Mouse (Mus musculus) hindbrain, embryonic 13.5 days (tissue): ENCODE results near the gene Hmcn1. TPM values are rescaled to one million over a fixed set of nuclear protein-coding genes. Genes with fewer than 3 reads are reported as not detected.

Experiments
- ATAC-seq: fragments of 200-750 bp; cut with Nextera tagmentation; 2 replicates; pipeline ENCODE4 v1.8.0; 2017; ENCODE audit warnings: moderate TSS enrichment; ENCODE audit not compliant: low FRiP score
- H3K27ac ChIP-seq: fragments of 300-500 bp; sonication (generic); 2 replicates; pipeline ENCODE4 v1.5.1; 2015; ENCODE audit warnings: inconsistent platforms, mild to moderate bottlenecking, moderate library complexity
- H3K27me3 ChIP-seq: fragments of 300-500 bp; sonication (generic); 2 replicates; pipeline ENCODE4 v1.6.1; 2015; ENCODE audit warnings: mild to moderate bottlenecking, inconsistent platforms
- H3K36me3 ChIP-seq: fragments of 300-500 bp; sonication (generic); 2 replicates; pipeline ENCODE4 v1.6.1; 2015; ENCODE audit warnings: mild to moderate bottlenecking, inconsistent platforms
- H3K4me1 ChIP-seq: fragments of 300-500 bp; sonication (generic); replicated peaks from 2 replicates; pipeline ENCODE4 v1.6.1; 2015; ENCODE audit warnings: inconsistent platforms
- H3K4me2 ChIP-seq: fragments of 300-500 bp; sonication (generic); 2 replicates; pipeline ENCODE4 v1.6.1; 2015; ENCODE audit warnings: inconsistent platforms, mild to moderate bottlenecking, moderate library complexity
- H3K4me3 ChIP-seq: fragments of 300-500 bp; sonication (generic); 2 replicates; pipeline ENCODE4 v1.5.1; 2015; ENCODE audit warnings: mild to moderate bottlenecking, inconsistent platforms
- H3K9ac ChIP-seq: fragments of 300-500 bp; sonication (generic); 2 replicates; pipeline ENCODE4 v1.6.1; 2015; ENCODE audit warnings: mild to moderate bottlenecking, inconsistent platforms
- H3K9me3 ChIP-seq: fragments of 300-500 bp; sonication (generic); 2 replicates; pipeline ENCODE4 v1.6.1; 2016; ENCODE audit warnings: inconsistent platforms
- WGBS: fragments of 180-500 bp; shearing (Covaris S2); methylation state at CpG from one replicate; pipeline ENCODE4 v1.1.7; 2015; 5-methylcytosine and 5-hydroxymethylcytosine counted together
- polyA plus RNA-seq: library from polyadenylated mRNA; unstranded; fragments of >200 nt; fragmentation: Nextera tagmentation; extraction: Ambion mirVana; gene quantifications from 2 replicates; pipeline ENCODE4 v1.2.1, GENCODE M21; 2015

The Hmcn1 gene
- polyA plus RNA-seq, 1 experiment from 2014 or later = 2.6 TPM

- no peak overlapping the region for H3K27ac ChIP-seq
- H3K4me2 ChIP-seq = no peak overlapping the region
- WGBS = 81% methylated on average over 12 of the region's 12 CpGs
- no peaks in the 10 kb centered on the region for H3K9me3 ChIP-seq
- H3K4me3 ChIP-seq = no peak overlapping the region
- no peak for ATAC-seq
- H3K9ac ChIP-seq = no peak overlapping the region
- H3K36me3 ChIP-seq = no peaks in the 10 kb centered on the region
- no peaks in the 10 kb centered on the region for H3K27me3 ChIP-seq
- 0 out of 2 replicates have a peak, but pooled peaks cover 2% of the 10 kb centered on the region for H3K4me1 ChIP-seq
Measured at GRCm38 (mm10) chr1:150802642-150803041, 190.6 kb downstream of the Hmcn1 start.

- no peaks in the 10 kb centered on the region for H3K36me3 ChIP-seq
- H3K27me3 ChIP-seq = no peaks in the 10 kb centered on the region
- no peak for ATAC-seq
- H3K9ac ChIP-seq = no peak overlapping the region
- H3K4me1 ChIP-seq = no peaks in the 10 kb centered on the region
- WGBS = 88% methylated on average over 8 of the region's 8 CpGs
- H3K9me3 ChIP-seq = no peaks in the 10 kb centered on the region
- no peak overlapping the region for H3K27ac ChIP-seq
- H3K4me3 ChIP-seq = no peak overlapping the region
- no peak overlapping the region for H3K4me2 ChIP-seq
Measured at GRCm38 (mm10) chr1:150800611-150801263, 192.5 kb downstream of the Hmcn1 start.

GRCm38 (mm10) chr1:150798651-150799050 is 194.6 kb downstream of the Hmcn1 start:
- no peak overlapping the region for H3K4me2 ChIP-seq
- no peak overlapping the region for H3K9ac ChIP-seq
- WGBS = 92% methylated on average over 5 of the region's 5 CpGs
- H3K9me3 ChIP-seq = no peaks in the 10 kb centered on the region
- no peak overlapping the region for H3K27ac ChIP-seq
- no peak overlapping the region for H3K4me3 ChIP-seq
- no peaks in the 10 kb centered on the region for H3K27me3 ChIP-seq
- no peaks in the 10 kb centered on the region for H3K36me3 ChIP-seq
- ATAC-seq = no peak
- H3K4me1 ChIP-seq = no peaks in the 10 kb centered on the region

GRCm38 (mm10) chr1:150786746-150787145 is 206.5 kb downstream of the Hmcn1 start:
- H3K4me1 ChIP-seq = no peaks in the 10 kb centered on the region
- no peaks in the 10 kb centered on the region for H3K36me3 ChIP-seq
- no peak overlapping the region for H3K4me2 ChIP-seq
- no peak for ATAC-seq
- H3K27me3 ChIP-seq = no peaks in the 10 kb centered on the region
- no peaks in the 10 kb centered on the region for H3K9me3 ChIP-seq
- 84% methylated on average over 6 of the region's 6 CpGs for WGBS
- H3K9ac ChIP-seq = no peak overlapping the region
- H3K4me3 ChIP-seq = no peak overlapping the region
- no peak overlapping the region for H3K27ac ChIP-seq

GRCm38 (mm10) chr1:150783070-150783842 is 210.0 kb downstream of the Hmcn1 start:
- no peaks in the 10 kb centered on the region for H3K4me1 ChIP-seq
- 78% methylated on average over 15 of the region's 15 CpGs for WGBS
- no peak overlapping the region for H3K4me2 ChIP-seq
- H3K9ac ChIP-seq = peak overlapping the region; percentile 39; the same call in 1 of the 2 replicates
- no peak overlapping the region for H3K4me3 ChIP-seq
- H3K27ac ChIP-seq = no peak overlapping the region
- no peaks in the 10 kb centered on the region for H3K36me3 ChIP-seq
- no peaks in the 10 kb centered on the region for H3K27me3 ChIP-seq
- ATAC-seq = no peak
- H3K9me3 ChIP-seq = no peaks in the 10 kb centered on the region

- no peak overlapping the region for H3K27ac ChIP-seq
- H3K27me3 ChIP-seq = no peaks in the 10 kb centered on the region
- 27% methylated on average over 2 of the region's 2 CpGs for WGBS
- H3K4me2 ChIP-seq = no peak overlapping the region
- no peaks in the 10 kb centered on the region for H3K4me1 ChIP-seq
- no peak overlapping the region for H3K9ac ChIP-seq
- no peaks in the 10 kb centered on the region for H3K9me3 ChIP-seq
- no peaks in the 10 kb centered on the region for H3K36me3 ChIP-seq
- no peak overlapping the region for H3K4me3 ChIP-seq
- ATAC-seq = no peak
Measured at GRCm38 (mm10) chr1:150779902-150780301, 213.3 kb downstream of the Hmcn1 start.

- H3K9me3 ChIP-seq = no peaks in the 10 kb centered on the region
- no peak overlapping the region for H3K4me2 ChIP-seq
Measured at GRCm38 (mm10) chr1:150776741-150777140, 216.5 kb downstream of the Hmcn1 start.

GRCm38 (mm10) chr1:150775742-150776141 is 217.5 kb downstream of the Hmcn1 start:
- 77% methylated on average over 2 of the region's 2 CpGs for WGBS
- ATAC-seq = no peak
- no peaks in the 10 kb centered on the region for H3K9me3 ChIP-seq
- H3K36me3 ChIP-seq = no peaks in the 10 kb centered on the region
- H3K4me1 ChIP-seq = no peaks in the 10 kb centered on the region
- H3K27ac ChIP-seq = no peak overlapping the region
- H3K4me3 ChIP-seq = no peak overlapping the region
- H3K27me3 ChIP-seq = no peaks in the 10 kb centered on the region
- no peak overlapping the region for H3K9ac ChIP-seq
- no peak overlapping the region for H3K4me2 ChIP-seq

More at GRCm38 (mm10) chr1:150776741-150777140, 216.5 kb downstream of the Hmcn1 start:
- H3K9ac ChIP-seq = no peak overlapping the region
- ATAC-seq = no peak
- H3K27ac ChIP-seq = no peak overlapping the region
- no peaks in the 10 kb centered on the region for H3K27me3 ChIP-seq
- H3K4me3 ChIP-seq = no peak overlapping the region
- no peaks in the 10 kb centered on the region for H3K4me1 ChIP-seq
- H3K36me3 ChIP-seq = no peaks in the 10 kb centered on the region

GRCm38 (mm10) chr1:150772958-150773357 is 220.3 kb downstream of the Hmcn1 start:
- Histone ChIP-seq H3K4me2 (no peak overlapping the region), H3K4me3 (no peak overlapping the region), H3K9me3 (no peaks in the 10 kb centered on the region), H3K36me3 (no peaks in the 10 kb centered on the region), H3K4me1 (no peaks in the 10 kb centered on the region), H3K9ac (no peak overlapping the region), H3K27ac (no peak overlapping the region), H3K27me3 (no peaks in the 10 kb centered on the region)
- WGBS = 91% methylated on average over 3 of the region's 3 CpGs
- ATAC-seq = no peak

- H3K9ac ChIP-seq = no peak overlapping the region
- H3K4me1 ChIP-seq = no peaks in the 10 kb centered on the region
- H3K4me3 ChIP-seq = no peak overlapping the region
- H3K9me3 ChIP-seq = no peaks in the 10 kb centered on the region
- no peak for ATAC-seq
- 61% methylated on average over 7 of the region's 7 CpGs for WGBS
- H3K27ac ChIP-seq = no peak overlapping the region
- no peaks in the 10 kb centered on the region for H3K36me3 ChIP-seq
- no peaks in the 10 kb centered on the region for H3K27me3 ChIP-seq
- no peak overlapping the region for H3K4me2 ChIP-seq
Measured at GRCm38 (mm10) chr1:150770948-150771521, 222.2 kb downstream of the Hmcn1 start.

- Histone ChIP-seq H3K27me3 (no peaks in the 10 kb centered on the region), H3K36me3 (no peaks in the 10 kb centered on the region), H3K27ac (no peak overlapping the region), H3K4me3 (no peak overlapping the region), H3K9ac (no peak overlapping the region), H3K9me3 (no peaks in the 10 kb centered on the region), H3K4me1 (no peaks in the 10 kb centered on the region), H3K4me2 (no peak overlapping the region)
- WGBS = 80% methylated on average over 2 of the region's 2 CpGs
- ATAC-seq = no peak
Measured at GRCm38 (mm10) chr1:150769836-150770235, 223.4 kb downstream of the Hmcn1 start.

- Histone ChIP-seq H3K27ac (no peak overlapping the region), H3K9ac (no peak overlapping the region), H3K36me3 (no peaks in the 10 kb centered on the region), H3K4me3 (no peak overlapping the region), H3K9me3 (no peaks in the 10 kb centered on the region), H3K27me3 (no peaks in the 10 kb centered on the region), H3K4me1 (no peaks in the 10 kb centered on the region), H3K4me2 (no peak overlapping the region)
- ATAC-seq = no peak
- 87% methylated on average over 4 of the region's 4 CpGs for WGBS
Measured at GRCm38 (mm10) chr1:150761678-150762077, 231.6 kb downstream of the Hmcn1 start.
